Mouse (Mus musculus): ENCODE results near the gene Ugt2a2.
"Not testable (repeated sequence)": the region's sequence is repeated elsewhere in the genome, so short reads cannot be mapped to it uniquely, and the experiment has no call there.

Gene Ugt2a2

GRCm38 (mm10) chr5:87482160-87482559 is at the start of gene Ugt2a2:
Gene Ugt2a2, minus strand, starts transcription at chr5:87482260.
- DNase-seq = no peak

GRCm38 (mm10) chr5:87523561-87523960 is 41.5 kb upstream of the Ugt2a2 start:
- DNase-seq = not testable (repeated sequence)

- no peak for DNase-seq
Observed at GRCm38 (mm10) chr5:87505776-87506458, 23.9 kb upstream of the Ugt2a2 start.

- no peak for DNase-seq
Observed at GRCm38 (mm10) chr5:87502687-87503086, 20.6 kb upstream of the Ugt2a2 start.

GRCm38 (mm10) chr5:87499341-87499740 is 17.3 kb upstream of the Ugt2a2 start:
- no peak for DNase-seq

- DNase-seq = no peak
Observed at GRCm38 (mm10) chr5:87498936-87499335, 16.9 kb upstream of the Ugt2a2 start.

GRCm38 (mm10) chr5:87490771-87491170 is 8.7 kb upstream of the Ugt2a2 start, which contains the start of gene Ugt2a1:
Gene Ugt2a1, minus strand, starts transcription at chr5:87490871.
- DNase-seq = no peak

GRCm38 (mm10) chr5:87486706-87487105 is 4.6 kb upstream of the Ugt2a2 start, which contains the start of gene Gm43638:
Gene Gm43638, minus strand, starts transcription at chr5:87486806.
- DNase-seq = not testable (repeated sequence)

- no peak for DNase-seq
Observed at GRCm38 (mm10) chr5:87458810-87459209, 23.2 kb downstream of the Ugt2a2 start.

GRCm38 (mm10) chr5:87457701-87458100 is 24.4 kb downstream of the Ugt2a2 start:
- no peak for DNase-seq

GRCm38 (mm10) chr5:87456216-87456850 is 25.7 kb downstream of the Ugt2a2 start:
- DNase-seq = no peak

- no peak for DNase-seq
Observed at GRCm38 (mm10) chr5:87455519-87455918, 26.5 kb downstream of the Ugt2a2 start.

GRCm38 (mm10) chr5:87452514-87452913 is 29.5 kb downstream of the Ugt2a2 start:
- not testable (repeated sequence) for DNase-seq

GRCm38 (mm10) chr5:87436264-87436663 is 45.8 kb downstream of the Ugt2a2 start:
- no peak for DNase-seq

- no peak for DNase-seq
Observed at GRCm38 (mm10) chr5:87425676-87426075, 56.4 kb downstream of the Ugt2a2 start.

- not testable (repeated sequence) for DNase-seq
Observed at GRCm38 (mm10) chr5:87424041-87424440, 58.0 kb downstream of the Ugt2a2 start, which contains the start of gene Ugt2b38. Gene Ugt2b38, minus strand, starts transcription at chr5:87424203.
